Comparison of ENCODE assay signal across 19 mouse cellular contexts in the genomic region with DNA sequence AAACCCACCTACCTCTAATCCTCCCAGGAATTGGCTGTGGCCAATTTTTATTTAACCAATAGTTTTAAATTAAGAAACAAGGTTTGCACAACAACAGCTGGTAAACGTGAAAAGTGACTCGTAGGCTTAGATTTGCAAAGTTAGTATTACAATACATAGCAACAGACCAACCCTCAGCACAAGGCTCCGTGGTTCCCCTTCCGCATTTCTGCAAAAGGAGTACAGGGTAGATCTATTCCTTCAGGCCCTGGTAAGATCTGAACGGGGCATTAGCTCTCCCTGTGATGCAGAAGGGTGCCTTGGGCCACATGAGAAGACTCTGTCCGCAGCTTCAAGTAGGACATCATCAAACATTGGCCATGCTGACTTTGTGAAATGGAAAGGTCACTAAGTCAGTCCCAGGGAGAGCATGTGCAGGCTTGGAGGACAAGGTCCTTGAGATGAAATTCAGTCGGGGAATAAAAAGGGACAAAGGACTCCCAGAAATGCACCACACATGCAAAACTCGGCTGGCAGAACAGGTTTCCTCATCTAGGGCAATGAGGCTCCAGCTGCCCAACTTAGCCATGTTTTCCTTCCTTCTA.
A peak's percentile ranks its signal among the peaks of the same experiment; 100 is the strongest.
DNase-seq lines count a peak whose midpoint lies in the region; ATAC-seq and TF ChIP-seq lines count a peak whose summit lies in the region.
"Had no signal": no experiment of that assay in that cellular context is flagged by ENCODE, and none has a peak within 500 bp of the region (broad histone marks: within the 10 kb centered on the region; RNA-seq: fewer than 3 reads in every experiment).

No protein-coding gene starts in this region.

- intact Hi-C loops in left cerebral cortex, postnatal 10 days (cut with DNase I) = no loop called here

- no peak overlapping the region for H3K9ac ChIP-seq in heart, embryonic 13.5 days
- H3K9ac ChIP-seq in limb, embryonic 15.5 days = no peak overlapping the region
- H3K9ac ChIP-seq: embryonic facial prominence, embryonic 13.5 days; forebrain, postnatal 0 days; heart, embryonic 15.5 days; hindbrain, embryonic 13.5 days; limb, embryonic 13.5 days; liver, embryonic 14.5 days; midbrain, embryonic 12.5 days had no signal

- no peak for DNase-seq in heart, embryonic 10.5 days (ENCODE audit: low spot score)
- DNase-seq in limb, embryonic 10.5 days (ENCODE audit: low spot score) = no peak
- DNase-seq in left cerebral cortex, postnatal 10 days (ENCODE audit: extremely low spot score in 1 of 2, low spot score in 2 of 2) = no peak
- DNase-seq: forebrain, postnatal 0 days; thymus, postnatal 14 days had no signal

- no peaks in the 10 kb centered on the region for H3K36me3 ChIP-seq in heart, embryonic 13.5 days
- H3K36me3 ChIP-seq in heart, embryonic 10.5 days = no peaks in the 10 kb centered on the region
- no peaks in the 10 kb centered on the region for H3K36me3 ChIP-seq in limb, embryonic 15.5 days
- H3K36me3 ChIP-seq in limb, embryonic 10.5 days = no peaks in the 10 kb centered on the region
- no peaks in the 10 kb centered on the region for H3K36me3 ChIP-seq in macrophage (ENCODE audit: inconsistent target)
- H3K36me3 ChIP-seq: embryonic facial prominence, embryonic 13.5 days; heart, embryonic 15.5 days; hindbrain, embryonic 13.5 days; limb, embryonic 13.5 days; midbrain, embryonic 12.5 days had no signal

- no peaks in the 10 kb centered on the region for H3K27me3 ChIP-seq in heart, embryonic 13.5 days (replicated peaks)
- H3K27me3 ChIP-seq in heart, embryonic 10.5 days (ENCODE audit: insufficient read depth, poor library complexity, severe bottlenecking) = no peaks in the 10 kb centered on the region
- no peaks in the 10 kb centered on the region for H3K27me3 ChIP-seq in limb, embryonic 15.5 days
- no peaks in the 10 kb centered on the region for H3K27me3 ChIP-seq in limb, embryonic 10.5 days (ENCODE audit: low read depth, poor library complexity, severe bottlenecking)
- H3K27me3 ChIP-seq: embryonic facial prominence, embryonic 13.5 days; heart, embryonic 15.5 days; hindbrain, embryonic 13.5 days; limb, embryonic 13.5 days; megakaryocyte, embryonic 14.5 days had no signal

- TF ChIP-seq POLR2A in bone marrow macrophage, adult 2 months (IDR thresholded peaks at IDR 0.05; ENCODE audit: borderline replicate concordance, low read depth, low read length) = no peak

- no peak overlapping the region for H3K4me3 ChIP-seq in heart, embryonic 13.5 days
- no peak overlapping the region for H3K4me3 ChIP-seq in heart, embryonic 10.5 days
- no peak overlapping the region for H3K4me3 ChIP-seq in limb, embryonic 15.5 days
- H3K4me3 ChIP-seq in limb, embryonic 10.5 days = no peak overlapping the region
- no peak overlapping the region for H3K4me3 ChIP-seq in bone marrow macrophage, adult 2 months (ENCODE audit: insufficient read depth, low read length)
- H3K4me3 ChIP-seq in macrophage (ENCODE audit: inconsistent target) = no peak overlapping the region
- H3K4me3 ChIP-seq: embryonic facial prominence, embryonic 13.5 days; erythroblast, embryonic 14.5 days; heart, embryonic 15.5 days; hindbrain, embryonic 13.5 days; limb, embryonic 13.5 days; megakaryocyte, embryonic 14.5 days; midbrain, embryonic 12.5 days had no signal

- no peaks in the 10 kb centered on the region for H3K79me2 ChIP-seq in macrophage (ENCODE audit: inconsistent target)

- H3K4me2 ChIP-seq in heart, embryonic 13.5 days = no peak overlapping the region
- no peak overlapping the region for H3K4me2 ChIP-seq in limb, embryonic 15.5 days
- H3K4me2 ChIP-seq: embryonic facial prominence, embryonic 13.5 days; heart, embryonic 15.5 days; hindbrain, embryonic 13.5 days; limb, embryonic 13.5 days; midbrain, embryonic 12.5 days had no signal

- no peaks in the 10 kb centered on the region for H3K9me3 ChIP-seq in heart, embryonic 13.5 days
- H3K9me3 ChIP-seq in heart, embryonic 10.5 days = no peaks in the 10 kb centered on the region
- no peaks in the 10 kb centered on the region for H3K9me3 ChIP-seq in limb, embryonic 15.5 days
- no peaks in the 10 kb centered on the region for H3K9me3 ChIP-seq in limb, embryonic 10.5 days (replicated peaks)
- H3K9me3 ChIP-seq: embryonic facial prominence, embryonic 13.5 days; heart, embryonic 15.5 days; hindbrain, embryonic 13.5 days; limb, embryonic 13.5 days; megakaryocyte, embryonic 14.5 days; midbrain, embryonic 12.5 days had no signal

- peak overlapping the region; percentile 71 for H3K27ac ChIP-seq in heart, embryonic 13.5 days (replicated peaks)
- no peak overlapping the region for H3K27ac ChIP-seq in heart, embryonic 10.5 days
- peak overlapping the region; percentile 18; the same call in 1 of the 2 replicates for H3K27ac ChIP-seq in limb, embryonic 15.5 days
- H3K27ac ChIP-seq in limb, embryonic 10.5 days = no peak overlapping the region
- no peak overlapping the region for H3K27ac ChIP-seq in bone marrow macrophage, adult 2 months (ENCODE audit: insufficient read depth, low read depth, low read length)
- H3K27ac ChIP-seq in macrophage = peak overlapping the region; percentile 22; the same call in 1 of the 2 replicates
- H3K27ac ChIP-seq: embryonic facial prominence, embryonic 13.5 days; hindbrain, embryonic 13.5 days; liver, embryonic 14.5 days; midbrain, embryonic 12.5 days had no signal

- peaks cover 63% of the 10 kb centered on the region for H3K4me1 ChIP-seq in heart, embryonic 13.5 days
- peaks cover 50% of the 10 kb centered on the region for H3K4me1 ChIP-seq in heart, embryonic 10.5 days
- peaks cover 42% of the 10 kb centered on the region for H3K4me1 ChIP-seq in limb, embryonic 15.5 days
- peaks cover 23% of the 10 kb centered on the region for H3K4me1 ChIP-seq in limb, embryonic 10.5 days
- H3K4me1 ChIP-seq in bone marrow macrophage, adult 2 months (ENCODE audit: control insufficient read depth, insufficient read depth, low read length) = peaks cover 25% of the 10 kb centered on the region

- no peak for ATAC-seq in heart, embryonic 13.5 days (ENCODE audit: extremely low read depth, insufficient number of reproducible peaks, low FRiP score, low TSS enrichment)
- no peak for ATAC-seq in limb, embryonic 15.5 days (ENCODE audit: insufficient number of reproducible peaks, low FRiP score, low TSS enrichment, low read depth)
- ATAC-seq: CD4-positive, CD25-positive, alpha-beta regulatory T cell, adult 4 months; forebrain, postnatal 0 days; intestine, embryonic 16.5 days had no signal

- WGBS in heart, embryonic 13.5 days = 80% methylated on average over 8 of the region's 8 CpGs
- 82% methylated on average over 8 of the region's 8 CpGs for WGBS in heart, embryonic 10.5 days
- 82% methylated on average over 8 of the region's 8 CpGs for WGBS in limb, embryonic 15.5 days
- 88% methylated on average over 8 of the region's 8 CpGs for WGBS in limb, embryonic 10.5 days
- 27% methylated on average over 8 of the region's 8 CpGs for WGBS in macrophage (ENCODE audit: missing documents)

- peak; percentile 19; the same call in 1 of the 2 replicates for TF ChIP-seq CTCF in bone marrow macrophage, adult 2 months (IDR thresholded peaks at IDR 0.05; ENCODE audit: low read depth, low read length)

Comparison
In these comparisons a context has a peak if more than half of its experiments do, and no peak if none do; other contexts are left out.
1. H3K27ac ChIP-seq: peak in heart, embryonic 13.5 days (single experiment), limb, embryonic 15.5 days (single experiment) and macrophage (single experiment); none in heart, embryonic 10.5 days (single experiment), limb, embryonic 10.5 days (single experiment) and bone marrow macrophage, adult 2 months (single experiment).